Mouse (Mus musculus): ENCODE data around the gene Mitf. TPM values are rescaled to one million over a fixed set of nuclear protein-coding genes. Genes with fewer than 3 reads are reported as not detected.

Gene Mitf
- total RNA-seq, 2 experiments from 2014 or later = 5.8 to 9.7 TPM

DNA sequence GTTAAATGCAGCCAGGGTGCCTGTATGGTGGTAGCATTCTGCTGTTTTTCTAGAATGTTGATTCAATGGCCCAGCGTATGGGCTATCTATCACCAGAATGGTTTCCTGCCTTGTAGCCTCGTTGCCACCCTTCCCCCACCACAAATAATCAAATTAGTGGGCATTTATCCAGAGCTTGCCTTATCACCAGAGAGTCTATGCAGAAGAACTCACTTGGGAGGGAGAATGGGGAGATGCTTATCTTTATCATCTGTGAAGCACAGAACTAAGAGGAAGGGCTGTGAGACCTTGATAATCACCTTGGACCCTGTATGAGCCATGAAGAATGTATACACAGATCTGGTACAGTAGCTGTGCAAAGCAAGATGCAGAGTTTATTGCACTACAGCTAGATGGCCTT, 70.1 kb downstream of the Mitf start:
- ATAC-seq (replicated peaks; ENCODE audit: poor library complexity) = peak; percentile 73

DNA sequence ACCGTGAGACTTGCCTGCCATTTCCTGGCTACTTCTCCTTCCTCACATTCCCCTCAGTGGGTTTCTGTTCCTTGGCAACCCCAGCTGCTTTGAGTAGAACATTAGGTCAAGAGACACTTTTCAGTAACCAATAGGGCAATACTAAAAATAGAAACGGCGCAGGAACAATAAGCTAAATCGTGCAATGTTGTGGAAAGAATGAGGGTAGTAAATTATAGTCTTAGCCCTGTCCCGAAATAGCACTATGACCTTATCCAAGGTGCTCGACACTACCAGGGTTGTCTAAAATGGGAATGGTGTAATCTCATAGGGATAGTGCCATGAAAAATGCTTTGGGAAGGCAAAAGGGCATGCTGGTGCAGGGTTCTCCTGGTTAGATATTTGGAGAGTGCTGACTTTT, 70.6 kb downstream of the Mitf start:
- no peak for ATAC-seq (replicated peaks; ENCODE audit: poor library complexity)

DNA sequence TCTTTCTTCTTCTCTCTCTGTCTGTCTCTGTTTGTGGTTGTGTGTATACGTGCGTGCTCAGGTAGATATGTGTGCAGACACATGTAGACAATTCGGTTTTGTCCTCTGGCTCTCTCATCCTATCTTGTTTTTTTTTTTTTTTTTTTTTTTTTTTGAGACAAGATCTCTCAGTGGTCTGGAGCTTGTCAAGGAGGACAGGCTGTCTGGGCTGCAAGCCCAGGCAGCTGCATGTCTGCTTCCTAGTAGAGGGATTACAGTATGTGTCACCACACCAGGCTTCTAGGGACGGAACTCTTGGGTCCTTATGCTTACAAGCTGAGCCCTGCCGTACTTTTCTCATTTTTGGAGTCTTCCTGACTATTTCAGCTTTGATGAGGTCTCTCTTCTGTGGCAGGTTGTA, 73.5 kb downstream of the Mitf start:
- ATAC-seq (replicated peaks; ENCODE audit: poor library complexity) = no peak

DNA sequence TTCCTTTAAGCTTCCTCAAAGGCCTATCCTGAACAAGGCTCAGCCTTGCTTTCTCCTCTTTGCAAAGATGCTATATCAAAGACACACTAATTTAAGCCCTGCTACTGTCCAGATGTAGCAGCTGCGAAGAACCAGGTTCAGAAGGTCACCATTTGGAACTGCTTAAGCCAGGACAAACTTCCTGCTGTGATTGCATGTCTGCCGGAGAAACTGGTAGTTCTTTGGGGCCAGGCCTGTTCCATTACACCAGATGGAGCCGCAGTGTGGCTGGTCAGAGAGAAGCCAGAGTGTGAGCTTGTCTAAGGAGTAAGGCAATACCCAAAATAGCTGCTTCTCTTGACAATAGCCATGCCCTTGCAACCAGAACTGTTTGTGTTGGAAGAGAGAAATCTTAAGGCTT, 75.1 kb downstream of the Mitf start:
- ATAC-seq (replicated peaks; ENCODE audit: poor library complexity) = no peak

DNA sequence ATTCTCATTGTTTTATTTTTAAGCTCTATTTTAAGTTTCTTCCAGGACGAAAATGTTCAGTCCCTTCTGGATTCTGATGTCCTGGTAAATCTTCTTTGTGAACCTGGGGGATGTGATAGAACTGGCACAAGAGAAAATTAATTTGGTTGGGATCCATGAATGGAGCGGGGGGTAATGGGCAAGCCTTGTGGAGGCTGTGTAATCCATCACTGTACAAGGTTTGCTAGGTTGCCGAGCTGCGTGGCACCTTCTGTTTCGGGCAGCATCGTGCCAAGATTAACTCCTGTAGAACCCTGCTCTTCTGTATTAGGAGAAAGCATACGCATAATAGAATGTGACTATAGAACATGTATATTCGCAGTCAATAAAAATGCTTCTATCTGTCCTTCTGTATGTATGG, 76.1 kb downstream of the Mitf start:
- no peak for ATAC-seq (replicated peaks; ENCODE audit: poor library complexity)

DNA sequence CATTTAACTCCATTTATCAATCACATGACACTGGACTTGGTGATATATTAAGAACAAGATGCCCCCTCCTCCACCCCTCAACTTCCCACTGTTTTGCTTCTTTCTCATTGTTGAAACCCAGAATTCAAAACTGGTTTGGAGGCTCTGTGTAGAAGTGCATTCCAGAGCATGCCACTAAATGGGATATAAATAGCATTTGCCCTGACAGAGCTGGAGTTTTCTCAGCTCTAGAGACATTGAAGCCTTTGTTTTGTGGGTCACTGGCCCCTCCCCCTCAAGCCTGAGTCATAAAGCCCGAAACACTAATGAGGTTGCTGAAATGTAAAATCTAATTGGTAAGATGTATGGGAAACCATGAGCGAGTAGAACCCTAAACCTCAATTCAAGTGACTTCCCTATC, 76.6 kb downstream of the Mitf start:
- ATAC-seq (replicated peaks; ENCODE audit: poor library complexity) = no peak

DNA sequence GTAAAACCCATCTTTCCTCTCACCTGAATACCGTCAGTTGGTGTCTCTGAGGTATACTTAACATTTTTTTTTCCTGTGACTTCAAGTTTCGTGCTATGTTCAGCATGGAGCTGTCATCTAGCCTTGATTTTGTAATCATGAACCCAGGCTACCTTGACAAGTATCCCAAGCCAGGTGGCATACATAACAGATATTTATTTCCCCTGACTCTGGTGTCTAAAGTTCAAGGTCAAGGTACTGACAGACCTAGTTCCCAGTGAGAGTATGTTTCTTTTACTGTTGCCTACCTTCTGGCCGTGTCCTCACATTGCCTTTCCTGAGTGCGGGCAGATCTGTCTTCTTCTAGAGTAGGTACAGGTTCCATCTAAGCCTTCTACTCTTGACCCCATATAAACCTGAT, 78.1 kb downstream of the Mitf start:
- no peak for ATAC-seq (replicated peaks; ENCODE audit: poor library complexity)

DNA sequence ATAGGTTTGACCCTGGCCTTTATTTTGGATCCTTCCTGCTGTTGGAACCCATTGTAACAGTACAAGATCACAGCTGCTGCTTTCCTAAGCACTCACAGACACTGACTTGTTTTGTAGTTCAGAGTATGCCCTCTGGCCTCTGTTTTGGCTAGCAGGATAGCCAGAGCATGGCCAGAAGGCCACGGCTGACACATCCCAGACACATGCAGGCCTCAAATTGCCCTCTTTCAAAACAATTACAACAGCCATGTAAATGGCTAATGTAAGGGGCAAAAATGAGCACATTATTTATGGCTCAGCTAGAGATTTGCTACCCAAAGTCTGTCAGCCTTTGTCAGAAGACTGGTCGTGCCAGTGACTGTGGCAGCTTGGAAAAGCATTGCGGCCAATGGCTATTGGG, 78.8 kb downstream of the Mitf start:
- no peak for ATAC-seq (replicated peaks; ENCODE audit: poor library complexity)

DNA sequence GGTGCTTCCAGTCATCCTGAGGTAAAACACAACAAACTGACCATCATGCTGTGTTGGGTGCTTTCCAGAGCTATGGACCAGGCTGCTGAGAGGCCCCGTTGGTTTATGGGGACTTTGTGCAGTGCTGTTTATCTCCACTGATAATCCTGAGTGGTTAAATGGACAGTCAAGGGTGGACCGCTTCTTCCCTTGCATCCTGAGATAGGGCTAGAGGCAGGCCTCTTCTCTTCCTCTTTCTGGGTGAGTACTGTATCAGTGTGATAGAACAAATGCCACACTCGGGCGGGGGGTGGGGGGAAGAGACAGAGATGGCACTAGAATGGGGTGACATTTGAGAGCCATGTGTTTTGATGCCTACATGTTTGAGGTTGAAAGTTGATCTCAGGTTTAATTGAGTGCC, 81.0 kb downstream of the Mitf start:
- ATAC-seq (replicated peaks; ENCODE audit: poor library complexity) = peak; percentile 81

DNA sequence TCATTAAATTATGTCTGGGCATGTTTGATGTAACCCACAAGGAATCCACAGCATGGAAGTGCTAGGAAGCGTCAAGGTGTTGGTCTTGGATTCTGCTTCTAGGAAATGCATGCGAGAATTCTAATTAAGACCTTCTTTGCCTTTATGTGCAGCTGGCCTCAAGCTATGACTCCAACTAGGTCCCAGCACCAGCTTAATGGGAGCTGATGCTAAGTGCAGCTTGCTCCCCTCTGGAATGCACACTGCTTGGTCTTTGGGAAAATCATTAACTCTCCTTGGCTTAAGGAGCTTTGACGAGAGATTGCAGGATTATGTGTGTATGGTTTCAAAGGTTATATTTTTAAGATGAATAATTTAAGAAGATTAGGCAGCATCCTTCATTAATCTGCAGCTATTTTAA, 81.7 kb downstream of the Mitf start:
- ATAC-seq (replicated peaks; ENCODE audit: poor library complexity) = no peak

DNA sequence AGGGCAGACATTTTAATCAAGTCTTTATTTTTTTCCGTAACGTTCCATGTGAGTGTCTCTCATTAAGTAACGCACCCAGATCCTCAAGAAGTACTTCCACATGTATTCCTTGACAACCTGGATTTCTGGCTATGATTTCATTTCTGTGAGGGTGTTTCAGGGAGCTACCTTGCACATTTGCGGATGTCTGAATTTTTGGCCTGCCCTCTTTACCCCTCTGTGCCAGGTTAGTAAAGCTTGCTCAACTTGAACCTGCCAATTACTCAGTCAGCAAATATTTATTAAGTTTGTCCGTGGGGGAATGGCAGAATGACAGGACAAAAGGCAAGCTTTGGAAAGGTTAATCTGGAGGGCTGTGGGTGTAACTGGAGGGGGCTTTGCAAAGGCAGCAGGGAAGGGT, 86.7 kb downstream of the Mitf start:
- ATAC-seq (replicated peaks; ENCODE audit: poor library complexity) = no peak

DNA sequence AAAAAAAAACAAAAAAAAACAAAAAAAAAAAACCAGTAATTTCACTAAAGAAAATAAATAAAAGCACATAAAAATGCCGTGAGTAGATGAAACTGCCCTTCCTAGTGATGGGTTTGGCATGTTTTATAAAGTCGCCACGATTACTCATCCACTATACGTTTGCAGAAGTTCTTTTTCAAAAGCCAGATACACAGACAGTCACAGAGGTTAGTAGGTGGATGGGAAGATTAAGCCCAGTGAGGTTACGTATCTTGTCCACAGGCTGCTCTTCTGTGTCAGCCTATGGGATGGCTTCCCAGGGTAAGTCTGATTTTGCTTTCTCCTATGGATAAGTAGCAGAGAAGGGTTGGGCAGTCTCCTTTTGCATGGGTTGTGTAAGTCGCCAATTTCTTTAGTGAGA, 90.3 kb downstream of the Mitf start:
- ATAC-seq (replicated peaks; ENCODE audit: poor library complexity) = no peak

DNA sequence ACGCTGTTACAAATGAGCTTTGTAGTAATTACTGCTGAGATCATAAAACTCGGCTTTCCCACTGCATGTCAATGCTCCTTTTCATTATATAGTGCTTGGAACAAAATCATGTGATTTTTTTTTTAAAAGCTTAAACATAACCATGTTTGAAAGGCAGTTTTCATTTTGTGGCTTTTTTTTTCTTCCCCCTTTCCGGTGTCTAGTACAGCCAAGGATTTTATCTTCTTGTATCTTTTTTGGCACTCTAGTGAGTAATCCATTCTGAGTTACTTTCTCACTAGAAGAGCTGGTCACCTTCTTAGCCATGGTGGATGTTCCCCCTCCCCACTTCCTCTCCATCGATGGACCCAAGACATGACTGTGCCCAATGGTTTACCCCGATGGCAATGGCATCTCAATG, 91.2 kb downstream of the Mitf start:
- ATAC-seq (replicated peaks; ENCODE audit: poor library complexity) = no peak

DNA sequence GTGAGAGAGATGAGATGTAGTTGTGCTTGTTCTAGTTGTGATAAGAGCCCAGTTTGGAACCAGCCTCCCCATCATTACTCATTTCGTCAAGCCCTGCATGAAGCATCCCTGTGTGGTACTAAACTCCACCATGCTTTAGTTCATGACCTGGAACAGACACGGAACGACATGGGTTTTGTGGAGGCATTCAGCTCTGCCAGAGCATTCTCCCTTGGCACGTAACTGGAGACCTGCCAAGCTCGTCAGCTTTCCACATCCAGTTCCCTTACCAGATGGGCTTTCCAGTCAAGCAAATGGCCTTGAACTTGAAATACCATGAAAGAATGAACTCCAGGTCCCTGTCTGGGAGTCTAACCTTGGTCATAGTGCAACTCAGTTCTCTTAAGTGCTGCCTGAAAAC, 94.7 kb downstream of the Mitf start:
- ATAC-seq (replicated peaks; ENCODE audit: poor library complexity) = no peak

DNA sequence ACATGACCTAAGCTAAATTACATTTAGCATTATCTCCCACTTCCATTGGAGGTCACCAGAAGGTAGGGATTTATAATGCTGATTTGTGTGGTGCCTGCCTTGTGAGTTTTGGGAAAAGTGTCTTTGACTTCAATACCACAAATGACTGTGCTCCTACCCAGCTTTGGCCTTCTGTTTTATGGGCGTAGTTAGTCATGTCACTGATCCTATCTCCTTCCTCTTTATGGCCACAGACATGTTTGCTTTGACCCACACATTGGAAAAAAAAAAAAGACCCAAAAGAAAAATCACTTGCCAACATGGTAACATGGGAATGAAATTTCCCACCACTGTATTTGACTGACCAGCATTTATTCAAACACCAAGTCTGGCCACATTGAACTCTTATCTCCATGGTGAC, 95.4 kb downstream of the Mitf start:
- ATAC-seq (replicated peaks; ENCODE audit: poor library complexity) = 0 out of 2 replicates have a peak, but pooled peaks have one; percentile 11

DNA sequence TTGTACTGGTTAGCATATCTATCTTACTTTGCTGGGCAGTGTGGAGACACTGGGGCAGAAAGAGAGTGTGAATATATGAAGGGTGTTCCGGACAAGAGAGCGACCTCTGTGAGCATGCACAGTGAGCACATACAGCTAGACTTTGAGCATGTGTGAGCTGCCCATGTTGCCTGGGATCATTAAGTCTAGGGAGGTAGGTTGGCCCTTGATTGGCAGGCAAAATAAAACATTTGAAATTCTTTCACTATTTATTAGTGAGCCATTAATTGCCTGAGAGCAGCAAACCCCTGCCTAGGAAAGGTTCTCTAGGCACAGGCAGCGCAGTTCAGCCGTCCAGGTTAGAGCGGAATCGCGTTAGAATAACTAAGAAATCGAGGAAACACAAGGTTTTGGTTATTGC, 107.9 kb downstream of the Mitf start:
- no peak for ATAC-seq (replicated peaks; ENCODE audit: poor library complexity)

DNA sequence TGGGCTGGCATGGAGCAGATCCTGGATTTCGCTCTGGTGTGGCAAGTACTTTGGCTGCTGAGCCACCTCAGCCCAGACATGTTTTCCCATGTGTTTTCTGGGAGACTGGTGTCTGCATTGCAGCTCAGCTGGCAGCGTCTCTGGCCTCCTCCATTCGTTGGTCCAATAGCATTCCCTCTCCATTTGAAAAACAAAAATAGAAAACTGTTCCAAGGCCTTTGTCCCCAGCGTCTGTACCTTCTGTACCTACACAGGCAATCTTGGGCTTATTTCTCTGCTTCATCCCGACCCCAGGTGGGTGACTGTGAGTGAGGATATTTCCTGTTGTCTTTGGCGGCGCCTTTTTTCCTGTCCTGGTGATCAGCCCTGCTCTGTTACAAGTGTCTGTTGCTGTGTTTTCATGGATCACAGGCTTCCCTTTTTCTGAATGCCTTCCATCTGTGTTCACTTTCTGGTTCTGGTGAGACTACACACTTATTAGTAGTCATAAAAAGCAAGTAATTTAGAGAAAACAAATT, 109.6 kb downstream of the Mitf start:
- no peak for ATAC-seq (replicated peaks; ENCODE audit: poor library complexity)

DNA sequence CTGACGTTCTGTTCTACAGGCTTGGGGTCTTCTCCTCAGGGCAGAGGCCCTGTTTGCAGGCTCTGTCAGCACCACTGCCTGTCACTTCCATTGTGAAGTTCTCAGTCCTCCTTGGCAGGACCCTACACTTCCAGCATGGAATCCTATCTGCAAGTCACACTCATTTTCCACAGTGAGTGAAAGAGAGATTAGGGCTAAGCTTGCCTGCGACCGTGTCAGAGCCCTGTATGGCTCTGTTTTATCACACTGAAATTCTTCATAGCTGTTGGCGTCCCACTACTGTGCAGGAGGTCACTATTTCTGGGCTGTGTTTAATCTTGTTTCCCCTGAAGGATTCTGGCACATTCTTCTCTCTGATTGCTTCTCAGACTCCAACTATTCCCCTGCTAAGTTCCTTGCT, 111.2 kb downstream of the Mitf start:
- ATAC-seq (replicated peaks; ENCODE audit: poor library complexity) = no peak

DNA sequence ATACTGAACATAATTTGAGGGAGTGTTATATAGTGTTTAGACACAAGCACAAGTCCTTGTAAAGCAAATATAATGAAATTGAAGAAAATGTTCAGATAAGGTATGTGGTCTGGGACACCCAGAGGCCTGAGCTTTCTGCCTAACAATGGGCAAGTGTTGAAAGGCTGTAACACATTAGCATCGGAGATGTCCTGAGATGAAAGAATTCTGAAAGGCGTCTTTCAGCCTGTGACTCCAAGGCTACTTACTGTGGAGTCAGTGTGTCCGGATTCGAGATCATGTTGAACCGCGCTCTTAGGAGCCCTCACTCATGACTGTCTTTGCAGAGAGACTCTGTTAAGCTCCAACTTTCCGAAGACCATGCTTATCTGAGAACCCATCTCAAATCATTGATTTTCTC, 111.6 kb downstream of the Mitf start:
- no peak for ATAC-seq (replicated peaks; ENCODE audit: poor library complexity)

DNA sequence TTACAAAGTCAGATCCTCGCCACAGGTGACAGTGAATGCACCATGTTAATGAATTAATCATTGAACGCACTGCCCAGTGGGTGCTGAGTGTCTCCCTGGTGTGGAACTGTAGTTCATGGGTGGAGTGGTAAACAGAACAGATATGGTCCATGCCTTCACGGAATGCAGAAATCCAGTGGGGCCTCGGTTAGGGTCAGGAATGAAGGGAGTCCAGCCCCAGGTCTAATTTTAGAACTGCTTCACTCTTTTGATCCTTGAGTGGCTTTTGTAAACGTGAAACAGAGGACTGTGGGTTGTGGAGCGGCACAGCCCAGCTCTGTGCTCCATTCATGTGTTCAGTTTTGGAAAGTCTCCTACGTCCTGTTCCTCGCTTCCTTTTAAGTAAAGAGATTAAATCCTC, 112.4 kb downstream of the Mitf start:
- no peak for ATAC-seq (replicated peaks; ENCODE audit: poor library complexity)

DNA sequence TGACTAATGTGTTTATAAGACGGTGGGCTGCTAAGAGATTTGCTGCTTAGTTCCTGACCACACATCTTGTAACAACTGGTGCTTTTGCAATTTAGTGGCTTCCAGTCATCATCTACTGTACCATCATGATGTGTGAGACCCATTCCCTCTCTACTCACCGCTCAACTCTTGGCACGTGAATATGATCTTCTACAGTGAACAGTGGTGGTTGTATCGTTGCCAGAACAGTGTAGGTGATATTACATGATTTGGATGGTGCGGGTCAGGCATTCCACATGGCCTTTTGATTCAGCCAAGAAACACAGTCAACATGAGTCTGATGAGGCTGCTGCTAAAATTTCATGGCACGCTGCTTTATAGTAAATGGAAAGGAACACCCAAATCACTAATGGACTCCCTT, 114.7 kb downstream of the Mitf start:
- ATAC-seq (replicated peaks; ENCODE audit: poor library complexity) = no peak

DNA sequence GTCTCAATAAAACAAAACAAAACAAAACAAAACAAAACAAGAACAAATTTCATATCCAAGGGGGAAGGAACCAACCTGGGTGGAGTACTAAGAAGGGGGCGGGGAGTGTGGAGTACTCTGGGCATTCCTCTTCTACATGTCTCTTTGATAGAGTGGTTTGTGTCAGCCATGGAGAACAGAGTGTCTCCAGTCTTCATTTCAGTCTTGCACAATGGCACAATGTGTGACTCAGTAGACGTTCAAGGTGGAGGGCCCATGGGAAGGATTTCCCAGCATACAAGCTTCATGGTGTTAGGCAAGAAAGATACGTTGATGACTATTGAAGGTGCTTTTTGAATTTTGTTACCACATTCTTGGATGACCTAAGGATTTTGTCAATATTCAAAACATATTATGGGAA, 117.4 kb downstream of the Mitf start:
- ATAC-seq (replicated peaks; ENCODE audit: poor library complexity) = no peak

DNA sequence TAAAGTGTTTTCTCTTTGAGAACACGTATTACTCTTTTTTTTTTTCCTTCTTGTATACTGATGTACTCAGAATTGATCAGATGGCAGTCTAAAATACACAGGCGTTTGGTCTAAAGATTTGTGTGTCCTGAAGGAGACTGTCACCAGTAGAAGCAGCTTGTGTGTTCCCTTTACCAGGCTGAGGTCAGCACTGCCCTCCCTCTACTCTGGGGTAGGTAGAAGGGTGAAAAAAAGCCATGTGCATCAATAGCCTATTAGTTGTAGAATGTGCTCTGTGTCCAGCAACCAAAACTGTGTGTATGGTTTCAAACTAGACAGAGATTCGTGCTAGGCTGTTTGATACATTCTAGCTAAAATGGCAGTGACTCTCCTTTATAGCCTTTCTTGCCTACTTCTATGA, 122.2 kb downstream of the Mitf start:
- no peak for ATAC-seq (replicated peaks; ENCODE audit: poor library complexity)

DNA sequence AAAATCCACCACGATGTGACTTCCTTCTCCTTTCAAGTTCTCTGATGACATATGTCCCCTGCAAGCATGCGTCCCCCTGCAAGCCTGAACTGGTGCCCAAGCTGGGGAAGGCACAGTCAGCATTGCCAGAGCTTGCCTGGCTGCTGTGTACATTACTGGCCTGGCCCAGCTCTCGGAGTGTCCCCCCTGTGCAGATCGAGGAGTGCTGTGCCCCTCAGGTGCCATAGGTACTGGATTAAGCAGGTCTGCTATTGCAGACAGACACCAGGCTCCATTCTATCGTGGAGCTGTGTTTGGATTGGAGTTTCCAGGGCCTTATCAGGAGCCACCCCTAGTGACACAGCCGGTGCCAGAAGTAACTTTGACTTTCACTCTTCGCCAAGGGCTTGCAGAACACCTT, 122.6 kb downstream of the Mitf start:
- peak; percentile 72 for ATAC-seq (replicated peaks; ENCODE audit: poor library complexity)

Data from megakaryocyte progenitor cell, adult 5-6 weeks (primary cell).